Mouse (Mus musculus) MEL (cell line): ENCODE data around the gene Foxs1. TPM values are rescaled to one million over a fixed set of nuclear protein-coding genes. Genes with fewer than 3 reads are reported as not detected.

Source experiments
- DNase-seq: peaks from one replicate; pipeline ENCODE4 v3.0.0; 2011; ENCODE audit warnings: low read depth, low spot score
- H3K27ac ChIP-seq: 2 replicates; pipeline ENCODE4 v1.5.1; 2012; ENCODE audit warnings: low read depth, mild to moderate bottlenecking, control low read depth, low read length, moderate library complexity; ENCODE audit not compliant: control insufficient read depth
- H3K27me3 ChIP-seq, 2 experiments: fragments of 150-350 bp in 1 of 2; sonication (generic) in 1 of 2; 2 replicates each; pipeline ENCODE4 v1.6.1; 2012; ENCODE audit warnings: low read length in 2 of 2, mild to moderate bottlenecking in 2 of 2, improper control_type of control experiment in 1 of 2, moderate library complexity in 1 of 2; ENCODE audit not compliant: insufficient read depth in 2 of 2, control insufficient read depth in 1 of 2
- H3K36me3 ChIP-seq, 2 experiments: 2 replicates each; pipeline ENCODE4 v1.6.1; 2012 to 2014; ENCODE audit warnings: low read length in 2 of 2, improper control_type of control experiment in 1 of 2, inconsistent platforms in 1 of 2, mild to moderate bottlenecking in 1 of 2; ENCODE audit not compliant: insufficient read depth in 2 of 2, control insufficient read depth in 1 of 2
- H3K4me1 ChIP-seq, 2 experiments: fragments of 150-350 bp in 1 of 2; sonication (generic) in 1 of 2; 2 replicates each; pipeline ENCODE4 v1.6.1; 2012; ENCODE audit warnings: low read length in 2 of 2, improper control_type of control experiment in 1 of 2, mild to moderate bottlenecking in 1 of 2; ENCODE audit not compliant: insufficient read depth in 2 of 2, control insufficient read depth in 1 of 2
- H3K4me3 ChIP-seq, 2 experiments: fragments of 150-350 bp in 1 of 2; sonication (generic) in 1 of 2; 2 replicates each; pipeline ENCODE4 v1.5.1; 2012; ENCODE audit warnings: low read depth in 2 of 2, low read length in 2 of 2, mild to moderate bottlenecking in 2 of 2, moderate library complexity in 2 of 2, control low read depth in 1 of 2, improper control_type of control experiment in 1 of 2; ENCODE audit not compliant: control insufficient read depth in 1 of 2, insufficient read depth in 1 of 2
- H3K79me2 ChIP-seq: 2 replicates; pipeline ENCODE4 v1.6.1; 2012; ENCODE audit warnings: mild to moderate bottlenecking, low read length, moderate library complexity; ENCODE audit not compliant: control insufficient read depth, poor library complexity, insufficient read depth
- H3K9ac ChIP-seq: 2 replicates; pipeline ENCODE4 v1.6.1; 2012; ENCODE audit warnings: low read depth, mild to moderate bottlenecking, control low read depth, low read length, moderate library complexity; ENCODE audit not compliant: control insufficient read depth, poor library complexity, severe bottlenecking
- H3K9me3 ChIP-seq: fragments of 150-350 bp; sonication (generic); replicated peaks from 2 replicates; pipeline ENCODE4 v1.6.1; 2012; ENCODE audit warnings: mild to moderate bottlenecking, low read length, improper control_type of control experiment, moderate library complexity; ENCODE audit not compliant: insufficient read depth
- BHLHE40 ChIP-seq: IDR thresholded peaks from 2 replicates; pipeline ENCODE4 v1.6.1; 2012; ENCODE audit warnings: low read depth, mild to moderate bottlenecking, inconsistent platforms, low read length, improper control_type of control experiment, borderline replicate concordance
- CHD1 ChIP-seq: IDR thresholded peaks from 2 replicates; pipeline ENCODE4 v1.6.1; 2012; ENCODE audit warnings: low read depth, mild to moderate bottlenecking, inconsistent platforms, low read length, improper control_type of control experiment
- CTCF ChIP-seq, 3 experiments: IDR thresholded peaks in 2 of 3; conservative IDR thresholded peaks in 1 of 3; 2 replicates each; pipeline ENCODE4 v1.5.1; 2011 to 2012; ENCODE audit warnings: low read length in 3 of 3, low read depth in 2 of 3, mild to moderate bottlenecking in 2 of 3, improper control_type of control experiment in 1 of 3, inconsistent platforms in 1 of 3, mixed read lengths in 1 of 3, moderate library complexity in 1 of 3; ENCODE audit not compliant: control insufficient read depth in 1 of 3, insufficient read depth in 1 of 3, poor library complexity in 1 of 3, severe bottlenecking in 1 of 3
- GATA1 ChIP-seq: IDR thresholded peaks from 2 replicates; pipeline ENCODE4 v1.6.1; 2011; ENCODE audit warnings: low read depth, low read length, improper control_type of control experiment
- MAFK ChIP-seq: IDR thresholded peaks from 2 replicates; pipeline ENCODE4 v1.6.1; 2011; ENCODE audit warnings: low read depth, mild to moderate bottlenecking, low read length, improper control_type of control experiment, borderline replicate concordance
- MAX ChIP-seq: IDR thresholded peaks from 2 replicates; pipeline ENCODE4 v1.6.1; 2011; ENCODE audit warnings: low read length, improper control_type of control experiment
- MAZ ChIP-seq: IDR thresholded peaks from 2 replicates; pipeline ENCODE4 v1.6.1; 2012; ENCODE audit warnings: low read depth, mild to moderate bottlenecking, inconsistent platforms, low read length, improper control_type of control experiment
- MEF2A ChIP-seq: IDR thresholded peaks from 2 replicates; pipeline ENCODE4 v1.6.1; 2014; ENCODE audit warnings: low read depth, mild to moderate bottlenecking, inconsistent platforms, low read length, improper control_type of control experiment; ENCODE audit not compliant: poor library complexity, insufficient replicate concordance, severe bottlenecking; ENCODE audit errors: extremely low read depth
- MYB ChIP-seq: IDR thresholded peaks from 2 replicates; pipeline ENCODE4 v1.6.1; 2011; ENCODE audit warnings: mild to moderate bottlenecking, low read depth, low read length, improper control_type of control experiment
- RAD21 ChIP-seq: IDR thresholded peaks from 2 replicates; pipeline ENCODE4 v1.6.1; 2011; ENCODE audit warnings: mild to moderate bottlenecking, low read depth, low read length, improper control_type of control experiment
- TBP ChIP-seq: IDR thresholded peaks from 2 replicates; pipeline ENCODE4 v1.8.0; 2011; ENCODE audit warnings: low read depth, low read length, improper control_type of control experiment
- UBTF ChIP-seq: IDR thresholded peaks from 2 replicates; pipeline ENCODE4 v1.6.1; 2012; ENCODE audit warnings: low read depth, mild to moderate bottlenecking, inconsistent platforms, low read length, improper control_type of control experiment, moderate library complexity, borderline replicate concordance; ENCODE audit not compliant: insufficient read depth
- USF2 ChIP-seq, 2 experiments: IDR thresholded peaks; 2 replicates each; pipeline ENCODE4 v1.6.1; 2011 to 2012; ENCODE audit warnings: improper control_type of control experiment in 2 of 2, low read length in 2 of 2, borderline replicate concordance in 1 of 2, inconsistent platforms in 1 of 2, low read depth in 1 of 2, mild to moderate bottlenecking in 1 of 2; ENCODE audit not compliant: insufficient read depth in 1 of 2
- ZC3H11A ChIP-seq: IDR thresholded peaks from 2 replicates; pipeline ENCODE4 v1.6.1; 2012; ENCODE audit warnings: low read depth, mild to moderate bottlenecking, inconsistent platforms, low read length, improper control_type of control experiment
- ZKSCAN1 ChIP-seq: IDR thresholded peaks from 2 replicates; pipeline ENCODE4 v1.6.1; 2012; ENCODE audit warnings: low read depth, mild to moderate bottlenecking, inconsistent platforms, low read length, improper control_type of control experiment, moderate library complexity
- ZMIZ1 ChIP-seq: IDR thresholded peaks from 2 replicates; pipeline ENCODE4 v1.6.1; 2012; ENCODE audit warnings: low read depth, mild to moderate bottlenecking, inconsistent platforms, low read length, improper control_type of control experiment, moderate library complexity
- ZNF384 ChIP-seq: IDR thresholded peaks from 2 replicates; pipeline ENCODE4 v1.6.1; 2012; ENCODE audit warnings: low read depth, mild to moderate bottlenecking, inconsistent platforms, low read length, improper control_type of control experiment
- polyA plus RNA-seq, 2 experiments: library from polyadenylated mRNA; stranded (reverse) in 1 of 2; unstranded in 1 of 2; fragments of >175 nt in 1 of 2; fragments of >200 nt in 1 of 2; gene quantifications; 2 replicates each; pipeline versions ENCODE4 v1.2.1 to v1.2.4; 2012; ENCODE audit warnings: low replicate concordance in 2 of 2, low read depth in 1 of 2; ENCODE audit not compliant: insufficient read length in 2 of 2, insufficient read depth in 1 of 2, missing spikeins in 1 of 2
- total RNA-seq: library from RNA; depleted of rRNA; stranded (reverse); fragments of 300-350 nt; gene quantifications from 2 replicates; pipeline ENCODE4 v1.2.3, GENCODE M21; 2012

Gene Foxs1
- total and polyA plus RNA-seq, 3 experiments: not detected

GRCm38 (mm10) chr2:152962091-152962793, 29.2 kb upstream of the Foxs1 start, which contains the start of gene Ttll9 (continued):
- no peak for TF ChIP-seq UBTF
- TF ChIP-seq MYB: no peak
- TF ChIP-seq RAD21: no peak
- TF ChIP-seq TBP: no peak
- TF ChIP-seq ZMIZ1: no peak
- no peak for TF ChIP-seq USF2 (IDR thresholded peaks at IDR 0.05; ENCODE audit: borderline replicate concordance in 1 of 2, insufficient read depth in 1 of 2, low read depth in 1 of 2, low read length in 2 of 2)
- TF ChIP-seq ZKSCAN1: no peak
- no peak for TF ChIP-seq MEF2A
- TF ChIP-seq ZNF384: peak; percentile 62
- TF ChIP-seq GATA1: peak; percentile 44
- 0 out of 2 replicates have a peak, but pooled peaks have one; percentile 16 for TF ChIP-seq MAX
- no peak for TF ChIP-seq MAFK
- no peak for TF ChIP-seq BHLHE40
- no peak for TF ChIP-seq CTCF (IDR thresholded peaks at IDR 0.05 in 2 of 3, conservative IDR thresholded peaks at IDR 0.05 in 1 of 3; ENCODE audit: control insufficient read depth in 1 of 3, insufficient read depth in 1 of 3, low read depth in 2 of 3, low read length in 3 of 3, poor library complexity in 1 of 3, severe bottlenecking in 1 of 3)

- no peak overlapping the region for H3K27ac ChIP-seq
- no peaks in the 10 kb centered on the region for H3K9me3 ChIP-seq
- no peaks in the 10 kb centered on the region; a peak in 1 of 4 replicates for H3K36me3 ChIP-seq
- H3K9ac ChIP-seq: no peak overlapping the region
- no peaks in the 10 kb centered on the region for H3K4me1 ChIP-seq
- H3K79me2 ChIP-seq: no peaks in the 10 kb centered on the region
- no peak for DNase-seq
- peaks cover 2 to 6% of the 10 kb centered on the region in 2 experiments for H3K27me3 ChIP-seq
- no peak for TF ChIP-seq GATA1
- TF ChIP-seq MAZ: no peak
- TF ChIP-seq CHD1: no peak
- TF ChIP-seq ZC3H11A: no peak
- no peak for TF ChIP-seq BHLHE40
- TF ChIP-seq ZNF384: no peak
- H3K4me3 ChIP-seq: no peak overlapping the region
Observed at GRCm38 (mm10) chr2:152958116-152958515, 25.1 kb upstream of the Foxs1 start.
